Mouse (Mus musculus) E14TG2a.4 (cell line): ENCODE data around the gene Rorb.

Experiments used
- H3K27me3 ChIP-seq: 2 replicates; pipeline ENCODE4 v1.6.1; 2014; ENCODE audit warnings: low read length, control low read depth; ENCODE audit not compliant: insufficient read depth
- H3K36me3 ChIP-seq: 2 replicates; pipeline ENCODE4 v1.6.1; 2014; ENCODE audit warnings: low read length, control low read depth; ENCODE audit not compliant: insufficient read depth
- H3K4me1 ChIP-seq: replicated peaks from 2 replicates; pipeline ENCODE4 v1.6.1; 2014; ENCODE audit warnings: low read depth, low read length, control low read depth
- H3K4me3 ChIP-seq: replicated peaks from 2 replicates; pipeline ENCODE4 v1.5.1; 2014; ENCODE audit warnings: mild to moderate bottlenecking, low read length
- H3K9me3 ChIP-seq: 2 replicates; pipeline ENCODE4 v1.6.1; 2014; ENCODE audit warnings: low read length, control low read depth
- CTCF ChIP-seq: conservative IDR thresholded peaks from 2 replicates; pipeline ENCODE4 v1.5.1; 2014; ENCODE audit warnings: low read length
- NANOG ChIP-seq: IDR thresholded peaks from 2 replicates; pipeline ENCODE4 v1.6.1; 2014; ENCODE audit warnings: borderline replicate concordance, low read length, mixed read lengths
- POU5F1 ChIP-seq: IDR thresholded peaks from 2 replicates; pipeline ENCODE4 v1.6.1; 2014; ENCODE audit warnings: low read length, borderline replicate concordance

Gene Rorb

DNA sequence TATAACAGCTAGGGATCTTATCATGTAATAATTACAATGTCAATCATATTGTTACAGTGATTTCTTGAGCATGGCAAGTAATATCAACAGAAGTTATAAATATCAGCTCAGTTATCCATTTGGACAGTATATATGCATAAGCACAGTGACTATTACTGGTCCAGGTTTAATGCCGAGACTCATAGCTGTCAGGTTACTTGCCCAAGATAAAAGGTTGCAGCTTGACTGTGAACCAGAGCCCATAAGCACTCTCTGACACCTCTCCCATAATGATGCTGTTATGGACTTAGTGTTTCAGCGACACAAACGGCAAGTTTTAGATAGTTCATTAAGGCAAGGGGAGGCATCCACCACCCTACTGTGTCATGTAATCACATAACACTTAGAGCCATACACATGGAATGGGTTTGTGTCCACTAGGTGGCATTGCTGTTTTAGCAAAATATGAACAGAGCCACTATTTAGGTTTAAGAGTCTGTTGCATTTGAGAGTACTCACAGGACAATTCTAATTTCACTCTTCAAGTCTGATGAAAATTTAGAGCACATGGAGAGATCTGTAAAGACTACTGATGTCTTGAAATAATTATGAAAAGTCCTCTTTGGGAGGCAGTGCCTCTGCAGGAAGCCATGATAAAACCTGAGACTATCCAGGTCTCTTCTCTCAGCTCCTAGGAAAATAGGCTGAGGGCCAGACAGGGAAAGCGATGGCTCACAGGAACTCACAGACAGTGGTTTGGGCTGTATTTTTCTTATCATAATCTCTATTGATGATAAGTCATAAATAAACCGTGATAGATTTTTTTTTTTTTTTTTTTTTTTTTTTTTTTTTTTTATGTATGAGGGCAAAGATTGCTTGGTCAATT is 136.0 kb downstream of the Rorb start:
- Histone ChIP-seq H3K36me3 (no peaks in the 10 kb centered on the region), H3K9me3 (no peaks in the 10 kb centered on the region), H3K4me3 (no peak overlapping the region), H3K4me1 (no peaks in the 10 kb centered on the region), H3K27me3 (no peaks in the 10 kb centered on the region)
- TF ChIP-seq NANOG (no peak), CTCF (peak; percentile 46)

DNA sequence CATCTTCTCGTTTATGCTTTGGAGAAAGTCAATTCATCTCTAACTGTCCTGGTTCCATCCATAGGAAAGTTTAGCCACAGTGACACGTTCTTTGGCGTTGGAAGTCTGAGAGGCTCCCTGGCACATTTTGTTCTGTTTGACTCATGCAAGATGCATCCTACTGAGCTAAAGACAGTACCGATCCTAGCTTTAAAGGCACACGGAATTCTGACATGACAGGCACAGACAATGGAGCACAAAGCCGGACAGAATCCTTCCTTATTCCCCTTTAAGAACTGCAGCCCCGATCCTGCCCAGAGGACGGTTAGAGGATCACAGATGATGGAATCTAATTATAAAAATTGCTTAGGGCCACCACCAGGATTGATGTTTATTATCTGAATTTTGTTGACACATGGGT is 141.6 kb downstream of the Rorb start:
- no peaks in the 10 kb centered on the region for H3K27me3 ChIP-seq
- H3K4me1 ChIP-seq: no peaks in the 10 kb centered on the region
- no peaks in the 10 kb centered on the region for H3K9me3 ChIP-seq
- no peaks in the 10 kb centered on the region for H3K36me3 ChIP-seq
- no peak for TF ChIP-seq POU5F1
- no peak for TF ChIP-seq CTCF
- TF ChIP-seq NANOG: no peak
- H3K4me3 ChIP-seq: no peak overlapping the region

DNA sequence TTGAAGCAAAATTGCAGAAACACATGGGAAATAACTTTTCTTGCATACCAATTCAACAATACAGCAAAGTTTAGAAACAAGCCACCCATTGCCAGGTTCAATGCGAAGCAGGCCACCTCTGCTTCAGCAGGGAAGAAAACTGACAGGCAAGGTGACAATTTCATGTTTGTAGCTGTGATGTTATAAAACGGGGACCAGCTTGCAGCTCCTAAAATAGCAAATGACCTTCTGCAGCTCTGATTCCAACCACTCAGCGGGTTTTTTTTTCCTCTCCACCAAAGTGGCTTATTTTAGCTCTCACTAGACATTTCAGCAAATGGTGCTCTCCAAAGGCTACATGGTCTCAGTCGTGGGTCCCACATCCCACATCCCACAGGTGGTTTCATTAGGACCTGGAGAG is 143.7 kb downstream of the Rorb start:
- no peaks in the 10 kb centered on the region for H3K27me3 ChIP-seq
- no peaks in the 10 kb centered on the region for H3K36me3 ChIP-seq
- no peak for TF ChIP-seq NANOG
- no peak overlapping the region for H3K4me3 ChIP-seq
- no peaks in the 10 kb centered on the region for H3K9me3 ChIP-seq
- H3K4me1 ChIP-seq: no peaks in the 10 kb centered on the region

DNA sequence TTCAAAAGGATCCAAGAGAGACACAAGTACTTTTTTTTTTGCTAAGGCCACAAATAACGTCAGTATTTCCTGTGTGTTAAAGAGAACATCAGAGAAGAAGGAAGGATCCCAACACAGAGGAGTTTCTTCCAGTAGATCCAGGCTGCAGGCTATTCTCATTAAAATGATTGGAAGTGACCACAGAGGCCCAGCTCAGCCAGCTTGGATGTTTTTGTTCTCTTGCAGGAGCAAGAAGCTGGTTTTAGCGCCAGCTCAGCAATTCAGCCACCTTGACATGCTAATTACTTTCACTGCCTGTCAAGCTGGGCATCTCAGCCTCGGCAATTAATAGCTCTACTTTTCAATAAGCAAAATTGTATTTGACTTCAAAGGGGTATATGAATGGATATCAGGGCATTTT is 151.1 kb downstream of the Rorb start:
- H3K4me3 ChIP-seq: no peak overlapping the region
- no peaks in the 10 kb centered on the region for H3K9me3 ChIP-seq
- no peak for TF ChIP-seq CTCF
- TF ChIP-seq NANOG: no peak
- TF ChIP-seq POU5F1: no peak
- no peaks in the 10 kb centered on the region for H3K36me3 ChIP-seq
- no peaks in the 10 kb centered on the region for H3K27me3 ChIP-seq
- H3K4me1 ChIP-seq: no peaks in the 10 kb centered on the region

DNA sequence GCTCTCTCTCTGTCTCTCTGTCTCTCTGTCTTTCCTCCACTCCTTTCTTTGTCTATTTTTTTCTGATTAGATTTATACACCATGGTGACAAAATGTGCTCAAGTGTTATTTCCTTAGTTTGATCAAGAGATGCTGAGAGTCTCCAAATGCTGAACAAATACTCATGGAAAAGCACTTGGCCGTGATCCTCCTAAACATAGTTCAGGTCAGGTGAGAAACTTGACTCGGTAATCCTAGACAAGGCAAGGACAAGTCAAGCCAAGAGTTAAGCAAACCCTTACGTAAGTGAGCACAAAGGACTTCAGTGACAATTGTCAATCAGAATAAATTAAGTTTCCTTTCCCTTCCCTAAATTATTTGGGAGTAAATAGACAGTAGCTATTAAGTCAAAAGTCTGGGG is 158.2 kb downstream of the Rorb start:
- TF ChIP-seq POU5F1: no peak
- no peak for TF ChIP-seq CTCF
- no peak for TF ChIP-seq NANOG
- no peaks in the 10 kb centered on the region for H3K36me3 ChIP-seq
- H3K4me3 ChIP-seq: no peak overlapping the region
- no peaks in the 10 kb centered on the region for H3K9me3 ChIP-seq
- H3K27me3 ChIP-seq: no peaks in the 10 kb centered on the region
- no peaks in the 10 kb centered on the region for H3K4me1 ChIP-seq

DNA sequence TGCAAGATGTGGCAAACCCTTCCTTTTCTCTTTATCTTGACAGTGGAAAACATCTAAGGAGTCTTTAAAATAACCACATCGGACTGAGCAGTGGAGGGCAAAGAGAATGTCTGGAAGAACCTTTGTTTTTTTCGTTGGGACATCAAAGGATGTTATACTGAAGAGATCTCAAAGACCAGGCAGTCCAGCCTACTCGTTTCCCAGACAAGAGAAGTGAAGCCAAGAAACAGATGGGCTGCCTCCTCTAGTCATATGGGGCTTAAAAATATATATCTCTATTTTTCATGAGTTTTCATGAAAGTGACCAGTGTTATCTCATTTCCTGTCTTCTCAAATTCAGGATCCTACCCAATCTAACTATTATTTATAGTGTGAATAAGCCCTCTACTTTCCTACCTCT is 163.8 kb downstream of the Rorb start:
- no peaks in the 10 kb centered on the region for H3K4me1 ChIP-seq
- no peak overlapping the region for H3K4me3 ChIP-seq
- H3K9me3 ChIP-seq: no peaks in the 10 kb centered on the region
- no peaks in the 10 kb centered on the region for H3K27me3 ChIP-seq
- no peaks in the 10 kb centered on the region for H3K36me3 ChIP-seq
- TF ChIP-seq POU5F1 (no peak), CTCF (no peak), NANOG (no peak)

DNA sequence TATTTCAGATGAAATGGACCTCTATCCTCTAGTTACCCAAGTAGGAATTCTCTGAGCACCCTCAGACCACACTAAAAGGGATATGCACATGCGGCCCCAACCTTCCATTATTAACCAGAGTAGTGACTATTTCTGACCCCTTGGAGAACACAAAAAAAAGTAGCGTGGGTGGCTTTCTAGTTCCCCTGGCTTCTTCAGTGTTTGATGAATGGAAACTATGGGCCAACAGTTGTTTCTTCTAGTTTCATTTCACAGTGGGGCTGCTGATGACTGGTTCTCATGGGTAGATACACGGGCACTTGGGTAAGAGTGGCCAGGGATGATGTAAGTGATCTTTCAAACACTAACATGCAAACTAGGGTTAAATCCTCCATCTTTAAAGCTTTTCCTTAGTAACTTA is 165.7 kb downstream of the Rorb start:
- no peaks in the 10 kb centered on the region for H3K27me3 ChIP-seq
- H3K9me3 ChIP-seq: no peaks in the 10 kb centered on the region
- no peaks in the 10 kb centered on the region for H3K4me1 ChIP-seq
- H3K36me3 ChIP-seq: no peaks in the 10 kb centered on the region
- no peak overlapping the region for H3K4me3 ChIP-seq
- no peak for TF ChIP-seq CTCF
- TF ChIP-seq POU5F1: no peak
- TF ChIP-seq NANOG: no peak

DNA sequence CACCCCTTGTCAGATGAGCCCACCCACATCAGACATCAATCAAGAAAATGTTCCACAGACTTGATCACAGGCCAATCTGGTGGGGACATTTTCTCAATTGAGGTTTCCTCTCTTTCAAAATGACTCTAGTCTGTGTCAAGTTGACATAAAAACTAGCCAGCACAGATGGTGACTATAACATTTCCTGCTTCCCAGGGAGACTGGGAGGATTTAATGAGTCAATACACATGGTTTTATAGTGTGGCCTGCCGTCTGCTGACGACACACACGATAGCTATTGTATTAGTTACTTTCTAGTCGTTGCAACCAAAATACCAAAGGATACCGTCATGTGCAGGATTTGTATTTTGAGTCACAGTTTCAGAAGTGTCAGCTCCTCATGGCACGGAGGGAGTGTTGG is 169.6 kb downstream of the Rorb start:
- H3K36me3 ChIP-seq: no peaks in the 10 kb centered on the region
- H3K9me3 ChIP-seq: no peaks in the 10 kb centered on the region
- TF ChIP-seq POU5F1 (no peak), CTCF (no peak), NANOG (no peak)
- no peaks in the 10 kb centered on the region for H3K27me3 ChIP-seq
- H3K4me1 ChIP-seq: no peaks in the 10 kb centered on the region
- no peak overlapping the region for H3K4me3 ChIP-seq

DNA sequence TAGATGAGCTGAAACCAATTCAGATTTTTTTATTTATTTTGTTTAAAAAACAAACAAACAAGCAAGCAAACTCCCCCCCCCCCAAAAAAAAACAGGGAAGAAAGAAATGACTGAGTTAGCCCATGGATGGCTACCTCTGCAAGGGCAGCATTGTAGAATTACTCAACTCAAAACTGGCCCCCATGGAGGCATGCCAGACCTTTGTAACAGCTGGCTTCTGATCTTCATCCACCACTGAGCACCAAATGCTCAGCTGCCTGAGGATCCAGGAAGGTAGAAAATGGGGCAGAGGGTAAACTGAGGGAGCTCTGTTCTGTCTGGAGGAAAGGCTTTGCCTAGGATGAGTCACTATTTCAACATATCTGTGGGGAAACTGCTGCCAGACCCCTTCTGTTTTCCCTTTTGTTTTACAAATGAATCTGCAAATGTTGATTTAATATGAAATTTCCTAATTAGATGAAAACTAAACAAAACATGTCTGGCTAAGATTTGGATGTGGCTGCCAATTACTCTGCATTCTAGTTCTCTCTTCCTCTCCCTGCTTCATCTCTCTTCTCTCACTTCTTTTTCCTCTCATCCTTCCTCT is 199.1 kb downstream of the Rorb start:
- Histone ChIP-seq H3K4me1 (no peaks in the 10 kb centered on the region), H3K9me3 (no peaks in the 10 kb centered on the region), H3K4me3 (no peak overlapping the region), H3K27me3 (no peaks in the 10 kb centered on the region), H3K36me3 (no peaks in the 10 kb centered on the region)
- TF ChIP-seq NANOG (no peak), CTCF (no peak), POU5F1 (no peak)
